ENCODE assay signal across 8 mouse cellular contexts in genomic region chr4:43052627-43053026, GRCm38 (mm10). TPM values are rescaled to one million over a fixed set of nuclear protein-coding genes. Genes with fewer than 3 reads are reported as not detected.
A peak's percentile ranks its signal among the peaks of the same experiment; 100 is the strongest.
DNase-seq lines count a peak whose midpoint lies in the region; ATAC-seq and TF ChIP-seq lines count a peak whose summit lies in the region.
"Had no signal": no experiment of that assay in that cellular context is flagged by ENCODE, and none has a peak within 500 bp of the region (broad histone marks: within the 10 kb centered on the region; RNA-seq: fewer than 3 reads in every experiment).

No protein-coding gene starts in this region.

- H3K4me2 ChIP-seq in neural tube, embryonic 15.5 days, result no peak overlapping the region
- H3K4me2 ChIP-seq in embryonic facial prominence, embryonic 14.5 days (ENCODE audit: low read depth, low read length), result no peak overlapping the region

- H3K9ac ChIP-seq in neural tube, embryonic 15.5 days (replicated peaks), result no peak overlapping the region
- H3K9ac ChIP-seq in embryonic facial prominence, embryonic 14.5 days (ENCODE audit: low read depth, low read length), result no peak overlapping the region

- H3K4me3 ChIP-seq in neural tube, embryonic 15.5 days (replicated peaks), result no peak overlapping the region
- H3K4me3 ChIP-seq in bone marrow macrophage, adult 2 months (ENCODE audit: insufficient read depth, low read length), result no peak overlapping the region
- H3K4me3 ChIP-seq in embryonic facial prominence, embryonic 14.5 days (ENCODE audit: low read depth, low read length), result no peak overlapping the region
- H3K4me3 ChIP-seq: myocyte had no signal

- no peaks in the 10 kb centered on the region for H3K27me3 ChIP-seq in neural tube, embryonic 15.5 days (replicated peaks)
- H3K27me3 ChIP-seq in embryonic facial prominence, embryonic 14.5 days (replicated peaks; ENCODE audit: control insufficient read depth, insufficient read depth, low read length), result no peaks in the 10 kb centered on the region
- no peaks in the 10 kb centered on the region for H3K27me3 ChIP-seq in splenic B cell, adult 2 months (ENCODE audit: control insufficient read depth, insufficient read depth, low read length, poor library complexity, severe bottlenecking)

- H3K4me1 ChIP-seq in neural tube, embryonic 15.5 days, result no peaks in the 10 kb centered on the region
- no peaks in the 10 kb centered on the region for H3K4me1 ChIP-seq in bone marrow macrophage, adult 2 months (ENCODE audit: control insufficient read depth, insufficient read depth, low read length)
- H3K4me1 ChIP-seq in embryonic facial prominence, embryonic 14.5 days (ENCODE audit: control insufficient read depth, insufficient read depth, low read length), result no peaks in the 10 kb centered on the region

- no peak overlapping the region for H3K27ac ChIP-seq in neural tube, embryonic 15.5 days (replicated peaks)
- H3K27ac ChIP-seq in bone marrow macrophage, adult 2 months (ENCODE audit: insufficient read depth, low read depth, low read length), result no peak overlapping the region
- H3K27ac ChIP-seq in embryonic facial prominence, embryonic 14.5 days (replicated peaks; ENCODE audit: low read depth, low read length), result no peak overlapping the region

- no peaks in the 10 kb centered on the region for H3K9me3 ChIP-seq in neural tube, embryonic 15.5 days (replicated peaks)
- no peaks in the 10 kb centered on the region for H3K9me3 ChIP-seq in embryonic facial prominence, embryonic 14.5 days (ENCODE audit: control insufficient read depth, low read length)

- no peak for TF ChIP-seq POLR2A in bone marrow macrophage, adult 2 months (IDR thresholded peaks at IDR 0.05; ENCODE audit: borderline replicate concordance, low read depth, low read length)

- ATAC-seq in neural tube, embryonic 15.5 days (ENCODE audit: low FRiP score), result no peak
- no peak; the same call in 1 of the 2 replicates for ATAC-seq in embryonic facial prominence, embryonic 14.5 days (ENCODE audit: low read depth)

- H3K36me3 ChIP-seq in neural tube, embryonic 15.5 days, result no peaks in the 10 kb centered on the region
- H3K36me3 ChIP-seq in embryonic facial prominence, embryonic 14.5 days (ENCODE audit: control insufficient read depth, insufficient read depth, low read length), result no peaks in the 10 kb centered on the region
- H3K36me3 ChIP-seq in splenic B cell, adult 2 months (ENCODE audit: control insufficient read depth, insufficient read depth, low read length, poor library complexity, severe bottlenecking), result no peaks in the 10 kb centered on the region

- DNase-seq in neural tube, embryonic 10.5 days (ENCODE audit: extremely low spot score, low spot score), result peak; percentile 27
- DNase-seq in embryonic facial prominence, embryonic 14.5 days (ENCODE audit: low spot score), result peak; percentile 79
- peak; percentile 39 to 50 for DNase-seq in kidney, postnatal 4 days
- peak; percentile 83 for DNase-seq in splenic B cell, adult 2 months (ENCODE audit: low read depth, low spot score)
- DNase-seq in layer of hippocampus, adult 9-10 months (ENCODE audit: low spot score), result no peak

- TF ChIP-seq CTCF in bone marrow macrophage, adult 2 months (IDR thresholded peaks at IDR 0.05; ENCODE audit: low read depth, low read length), result 0 out of 2 replicates have a peak, but pooled peaks have one; percentile 22

- 8% methylated on average over 4 of the region's 4 CpGs for WGBS in neural tube, embryonic 15.5 days
- 11% methylated on average over 3 of the region's 4 CpGs for WGBS in embryonic facial prominence, embryonic 14.5 days

RNA-seq across cellular contexts. Expression of gene Unc13b, which starts 6.1 kb away (rescaled TPM):
- 11.1 and 12.3 TPM in 2 replicates for polyA plus RNA-seq in neural tube, embryonic 15.5 days (2015; fragmentation: Nextera tagmentation; extraction: Ambion mirVana)
- polyA plus RNA-seq in bone marrow macrophage, adult 2 months (2012; ENCODE audit: insufficient read depth, insufficient read length, missing spikeins), result 0.38 and 0.45 TPM in 2 replicates
- 5.5 TPM in 2 replicates for polyA plus RNA-seq in embryonic facial prominence, embryonic 14.5 days (2014; fragmentation: Nextera tagmentation; extraction: Ambion mirVana)

RNA-seq across cellular contexts. Expression of gene Fam214b, which starts 6.6 kb away (rescaled TPM):
- polyA plus RNA-seq in neural tube, embryonic 15.5 days (2015; fragmentation: Nextera tagmentation; extraction: Ambion mirVana), result 27.5 and 28.5 TPM in 2 replicates
- polyA plus RNA-seq in bone marrow macrophage, adult 2 months (2012; ENCODE audit: insufficient read depth, insufficient read length, missing spikeins), result 50.4 and 55.1 TPM in 2 replicates
- polyA plus RNA-seq in embryonic facial prominence, embryonic 14.5 days (2014; fragmentation: Nextera tagmentation; extraction: Ambion mirVana), result 9.5 TPM in 2 replicates

RNA-seq across cellular contexts. Expression of gene Stoml2, which starts 21.1 kb away (rescaled TPM):
- 231 and 240 TPM in 2 replicates for polyA plus RNA-seq in neural tube, embryonic 15.5 days (2015; fragmentation: Nextera tagmentation; extraction: Ambion mirVana)
- 50.5 and 54.6 TPM in 2 replicates for polyA plus RNA-seq in bone marrow macrophage, adult 2 months (2012; ENCODE audit: insufficient read depth, insufficient read length, missing spikeins)
- 285 and 305 TPM in 2 replicates for polyA plus RNA-seq in embryonic facial prominence, embryonic 14.5 days (2014; fragmentation: Nextera tagmentation; extraction: Ambion mirVana)

RNA-seq across cellular contexts. Expression of gene Pigo, which starts 27.0 kb away (rescaled TPM):
- polyA plus RNA-seq in neural tube, embryonic 15.5 days (2015; fragmentation: Nextera tagmentation; extraction: Ambion mirVana), result 27.8 and 30.8 TPM in 2 replicates
- polyA plus RNA-seq in bone marrow macrophage, adult 2 months (2012; ENCODE audit: insufficient read depth, insufficient read length, missing spikeins), result 8.3 and 9.4 TPM in 2 replicates
- 16.6 and 18.8 TPM in 2 replicates for polyA plus RNA-seq in embryonic facial prominence, embryonic 14.5 days (2014; fragmentation: Nextera tagmentation; extraction: Ambion mirVana)

RNA-seq across cellular contexts. Expression of gene Fancg, which starts 42.3 kb away (rescaled TPM):
- 21.0 and 22.8 TPM in 2 replicates for polyA plus RNA-seq in neural tube, embryonic 15.5 days (2015; fragmentation: Nextera tagmentation; extraction: Ambion mirVana)
- 13.3 and 23.9 TPM in 2 replicates for polyA plus RNA-seq in bone marrow macrophage, adult 2 months (2012; ENCODE audit: insufficient read depth, insufficient read length, missing spikeins)
- polyA plus RNA-seq in embryonic facial prominence, embryonic 14.5 days (2014; fragmentation: Nextera tagmentation; extraction: Ambion mirVana), result 14.8 and 16.6 TPM in 2 replicates
